In the genomic region with DNA sequence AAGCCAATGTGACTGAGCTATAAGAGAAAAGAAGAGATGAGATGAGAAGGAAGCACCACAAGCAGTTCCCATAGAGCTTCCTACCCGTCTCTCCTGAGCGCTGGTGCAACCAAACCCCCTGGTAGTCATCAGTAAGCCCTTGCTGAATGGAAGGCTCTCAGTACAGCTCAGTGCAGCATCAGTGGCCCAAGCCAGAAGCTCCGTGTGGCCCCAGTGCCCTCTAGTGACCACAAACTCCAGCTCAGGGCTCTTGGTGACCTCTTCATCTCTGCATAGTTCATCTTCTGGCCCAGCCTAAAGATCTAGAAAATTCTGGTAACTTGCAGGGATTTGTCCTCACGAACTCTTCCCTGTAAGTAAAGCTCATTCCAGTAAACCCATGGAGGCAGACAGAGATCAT, we compare ENCODE assay signal across 8 mouse cellular contexts.
DNase-seq lines count a peak whose midpoint lies in the region; ATAC-seq and TF ChIP-seq lines count a peak whose summit lies in the region.

No protein-coding gene starts in this region.

- ATAC-seq in midbrain, embryonic 13.5 days, result no peak
- ATAC-seq in heart, postnatal 0 days (ENCODE audit: insufficient read depth, low read depth), result peak; percentile 67
- ATAC-seq in neutrophil, adult 5-6 weeks (ENCODE audit: extremely low read depth, insufficient number of reproducible peaks, low FRiP score, poor library complexity, severe bottlenecking), result peak; percentile 59

- H3K9me3 ChIP-seq in midbrain, embryonic 10.5 days (replicated peaks), result no peaks in the 10 kb centered on the region
- H3K9me3 ChIP-seq in midbrain, embryonic 13.5 days, result no peaks in the 10 kb centered on the region
- no peaks in the 10 kb centered on the region for H3K9me3 ChIP-seq in heart, postnatal 0 days (replicated peaks; ENCODE audit: control insufficient read depth, low read length)

- TF ChIP-seq EP300 in heart, postnatal 0 days (IDR thresholded peaks at IDR 0.05; ENCODE audit: low read depth), result no peak

- no peaks in the 10 kb centered on the region for H3K27me3 ChIP-seq in midbrain, embryonic 10.5 days (ENCODE audit: low read depth, poor library complexity, severe bottlenecking)
- H3K27me3 ChIP-seq in midbrain, embryonic 13.5 days, result no peaks in the 10 kb centered on the region
- H3K27me3 ChIP-seq in heart, postnatal 0 days (ENCODE audit: control insufficient read depth, insufficient read depth, low read length), result no peaks in the 10 kb centered on the region

- WGBS in midbrain, embryonic 10.5 days, result 37% methylated on average over 4 of the region's 4 CpGs
- WGBS in midbrain, embryonic 13.5 days, result 33% methylated on average over 4 of the region's 4 CpGs
- WGBS in heart, postnatal 0 days, result 37% methylated on average over 4 of the region's 4 CpGs

- no peak overlapping the region for H3K4me3 ChIP-seq in midbrain, embryonic 10.5 days
- H3K4me3 ChIP-seq in midbrain, embryonic 13.5 days (replicated peaks), result no peak overlapping the region
- no peak overlapping the region for H3K4me3 ChIP-seq in heart, postnatal 0 days (ENCODE audit: low read depth, low read length)

- no peak overlapping the region for H3K27ac ChIP-seq in midbrain, embryonic 10.5 days (replicated peaks)
- H3K27ac ChIP-seq in midbrain, embryonic 13.5 days, result no peak overlapping the region
- no peak overlapping the region for H3K27ac ChIP-seq in heart, postnatal 0 days (ENCODE audit: low read depth)

- no peak overlapping the region for H3K9ac ChIP-seq in midbrain, embryonic 13.5 days (replicated peaks)
- no peak overlapping the region for H3K9ac ChIP-seq in heart, postnatal 0 days (replicated peaks; ENCODE audit: low read depth, low read length)

- DNase-seq in midbrain, embryonic 10.5 days (ENCODE audit: low spot score), result peak; percentile 46
- DNase-seq in MN1 (ENCODE audit: low spot score), result peak; percentile 63
- DNase-seq in cerebellum, adult 11-12 months, result peak; percentile 67
- peak; percentile 39 for DNase-seq in heart, postnatal 0 days (ENCODE audit: low spot score)
- peak; percentile 19 to 21 for DNase-seq in layer of hippocampus, postnatal 36 days
- DNase-seq in c-Kit-positive CD71-positive TER-119-positive erythroid progenitor cells, embryonic 14.5 days (ENCODE audit: low spot score), result no peak

- peak; percentile 76 for TF ChIP-seq CTCF in heart, postnatal 0 days (IDR thresholded peaks at IDR 0.05; ENCODE audit: low read depth)

- peaks cover 13% of the 10 kb centered on the region; the same call in 1 of the 2 replicates for H3K4me1 ChIP-seq in midbrain, embryonic 10.5 days
- 0 out of 2 replicates have a peak, but pooled peaks cover 3% of the 10 kb centered on the region for H3K4me1 ChIP-seq in midbrain, embryonic 13.5 days (replicated peaks)
- H3K4me1 ChIP-seq in heart, postnatal 0 days (ENCODE audit: control insufficient read depth, insufficient read depth), result no peaks in the 10 kb centered on the region

- H3K4me2 ChIP-seq in midbrain, embryonic 13.5 days (replicated peaks), result no peak overlapping the region
- H3K4me2 ChIP-seq in heart, postnatal 0 days (ENCODE audit: low read depth, low read length), result no peak overlapping the region

- H3K36me3 ChIP-seq in midbrain, embryonic 10.5 days, result no peaks in the 10 kb centered on the region
- H3K36me3 ChIP-seq in midbrain, embryonic 13.5 days, result no peaks in the 10 kb centered on the region
- no peaks in the 10 kb centered on the region for H3K36me3 ChIP-seq in heart, postnatal 0 days (replicated peaks; ENCODE audit: control insufficient read depth, insufficient read depth, low read length)
